Mouse (Mus musculus): ENCODE measurements around the gene Hmga1. TPM values are rescaled to one million over a fixed set of nuclear protein-coding genes. Genes with fewer than 3 reads are reported as not detected.

The Hmga1 gene
- total RNA-seq (2021) (10 to 100 TPM; 12.2 to 26.8 TPM), polyA plus RNA-seq (2012; rRNA removed) (38.9 and 44.2 TPM in 2 replicates)
- long read RNA-seq, partial matches to known transcripts = 0 of 12 reads
- long read RNA-seq, other reads (novel, unspliced or antisense) = 2 of 12 reads

- DNase-seq = peak; percentile 92
Observed at GRCm38 (mm10) chr17:27556315-27557011, at the start of gene Hmga1. Gene Hmga1 (plus strand): TSS chr17:27556497.

GRCm38 (mm10) chr17:27506871-27507590, 49.3 kb upstream of the Hmga1 start:
- DNase-seq = no peak

GRCm38 (mm10) chr17:27507591-27507945, 48.7 kb upstream of the Hmga1 start:
- no peak for DNase-seq

- no peak for DNase-seq
Observed at GRCm38 (mm10) chr17:27508002-27508401, 48.3 kb upstream of the Hmga1 start.

GRCm38 (mm10) chr17:27508513-27508912, 47.8 kb upstream of the Hmga1 start:
- DNase-seq = no peak

- no peak for DNase-seq
Observed at GRCm38 (mm10) chr17:27509056-27509455, 47.2 kb upstream of the Hmga1 start.

- DNase-seq = no peak
Observed at GRCm38 (mm10) chr17:27510258-27511124, 45.8 kb upstream of the Hmga1 start.

GRCm38 (mm10) chr17:27511125-27511735, 45.1 kb upstream of the Hmga1 start:
- DNase-seq = no peak

GRCm38 (mm10) chr17:27511865-27512618, 44.3 kb upstream of the Hmga1 start:
- peak; percentile 36 for DNase-seq

- peak; percentile 57 for DNase-seq
Observed at GRCm38 (mm10) chr17:27512619-27513161, 43.6 kb upstream of the Hmga1 start.

GRCm38 (mm10) chr17:27513279-27513915, 42.9 kb upstream of the Hmga1 start:
- peak; percentile 14 for DNase-seq

GRCm38 (mm10) chr17:27513916-27514762, 42.2 kb upstream of the Hmga1 start:
- no peak for DNase-seq

- no peak for DNase-seq
Observed at GRCm38 (mm10) chr17:27518296-27518695, 38.0 kb upstream of the Hmga1 start.

- no peak for DNase-seq
Observed at GRCm38 (mm10) chr17:27518700-27519595, 37.3 kb upstream of the Hmga1 start.

GRCm38 (mm10) chr17:27520557-27520956, 35.7 kb upstream of the Hmga1 start:
- peak; percentile 49 for DNase-seq

GRCm38 (mm10) chr17:27521303-27521702, 35.0 kb upstream of the Hmga1 start, which contains the start of gene Grm4:
Gene Grm4 (minus strand): TSS chr17:27521403.
- no peak for DNase-seq

GRCm38 (mm10) chr17:27523121-27523520, 33.2 kb upstream of the Hmga1 start:
- no peak for DNase-seq

GRCm38 (mm10) chr17:27527188-27527587, 29.1 kb upstream of the Hmga1 start:
- DNase-seq = no peak
